Mouse (Mus musculus): ENCODE measurements around the gene Cyb561d2.

- TF ChIP-seq POLR2A (IDR thresholded peaks at IDR 0.05; ENCODE audit: insufficient read depth, low read depth, low read length) (no peak), CTCF (IDR thresholded peaks at IDR 0.05) (no peak), EP300 (IDR thresholded peaks at IDR 0.05; ENCODE audit: insufficient read depth, low read depth, low read length) (no peak)
Measured at GRCm38 (mm10) chr9:107543299-107543698, 1.3 kb upstream of the Cyb561d2 start.
